In the genomic region with DNA sequence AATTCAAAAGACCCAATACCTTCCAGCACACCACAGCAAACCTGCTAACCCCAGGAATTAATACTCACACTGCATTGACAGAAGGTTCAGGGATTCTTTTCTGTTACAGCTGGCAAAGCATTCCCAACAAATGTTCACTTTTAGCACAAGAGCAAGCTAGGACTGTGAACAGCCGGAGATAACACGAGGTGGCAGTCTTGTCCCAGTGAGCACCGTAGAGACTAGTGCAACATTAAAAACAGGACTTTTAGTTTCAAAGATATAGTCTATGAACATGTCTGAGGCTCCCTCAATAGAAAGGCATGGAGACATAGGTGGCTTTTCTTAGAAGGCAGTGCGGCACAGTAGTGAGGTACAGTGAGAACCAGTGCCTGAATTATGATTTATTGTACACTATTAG, we compare ENCODE assay signal across 8 mouse cellular contexts. TPM values are rescaled to one million over a fixed set of nuclear protein-coding genes. Genes with fewer than 3 reads are reported as not detected.
DNase-seq lines count a peak whose midpoint lies in the region; ATAC-seq and TF ChIP-seq lines count a peak whose summit lies in the region.

No protein-coding gene starts in this region.

- no peak overlapping the region for H3K27ac ChIP-seq in gastrocnemius, adult 2 months

- TF ChIP-seq CTCF in gastrocnemius, adult 2 months (IDR thresholded peaks at IDR 0.05): peak; percentile 23; the same call in 1 of the 2 replicates

- no peak overlapping the region for H3K4me3 ChIP-seq in gastrocnemius, adult 2 months

- no peak for DNase-seq in gastrocnemius, adult 2 months
- DNase-seq in gastrocnemius, postnatal 14 days: no peak
- DNase-seq in layer of hippocampus, postnatal 14 days (ENCODE audit: low spot score in 2 of 2): peak; percentile 55 to 82
- DNase-seq in lung, postnatal 14 days: peak; percentile 24
- DNase-seq in gastrocnemius, adult 18-20 months (ENCODE audit: low spot score): no peak
- no peak for DNase-seq in cerebellum, adult 8-10 months
- DNase-seq in urinary bladder, postnatal 4 days (ENCODE audit: low spot score in 2 of 2): no peak

- ATAC-seq in frontal cortex, adult (ENCODE audit: low TSS enrichment): peak; percentile 92

- intact Hi-C loops in gastrocnemius, adult 2 months (cut with DNase I): loop anchor here (2.0 kb wide), 1 partner anchor 20 kb away; no protein-coding TSS in a partner anchor
- intact Hi-C loops in gastrocnemius, postnatal 14 days (cut with DNase I; ENCODE audit: low total_unique reads): no loop called here

RNA-seq across cellular contexts. Expression of gene Gm9958, which starts 38.2 kb away (rescaled TPM):
- total RNA-seq in gastrocnemius, adult 2 months (2021): under 1 TPM; 0.47 to 0.56 TPM
- total RNA-seq in gastrocnemius, postnatal 14 days (2021): under 1 TPM; 0.74 to 0.89 TPM
- total RNA-seq in layer of hippocampus, postnatal 14 days (2021): 1 to 10 TPM; 1.1 to 1.5 TPM
- total RNA-seq in gastrocnemius, adult 18-20 months (2021): under 1 TPM; 0.40 to 0.53 TPM

RNA-seq across cellular contexts. Expression of gene Ankrd17, which starts 38.8 kb away (rescaled TPM):
- 10 to 100 TPM; 48.2 to 55.3 TPM for total RNA-seq in gastrocnemius, adult 2 months (2021)
- total RNA-seq in gastrocnemius, postnatal 14 days (2021): 10 to 100 TPM; 45.3 to 45.6 TPM
- total RNA-seq in layer of hippocampus, postnatal 14 days (2021): 100 to 1,000 TPM; 106 to 110 TPM
- total RNA-seq in gastrocnemius, adult 18-20 months (2021): 10 to 100 TPM; 46.7 to 51.7 TPM

RNA-seq across cellular contexts. Expression of gene Alb, which starts 55.5 kb away (rescaled TPM):
- under 1 TPM in 1 of 2 experiments, not detected in 1; 0.14 TPM for total RNA-seq in gastrocnemius, adult 2 months (2021)
- under 1 TPM; 0.27 to 0.42 TPM for total RNA-seq in gastrocnemius, postnatal 14 days (2021)
- total RNA-seq in layer of hippocampus, postnatal 14 days (2021): not detected
- 10 to 100 TPM in 1 of 2 experiments, under 1 TPM in 1; 0.14 to 26.8 TPM for total RNA-seq in gastrocnemius, adult 18-20 months (2021)

Comparison
In these comparisons a context has a peak if more than half of its experiments do, and no peak if none do; other contexts are left out.
1. DNase-seq: peak in layer of hippocampus, postnatal 14 days (2 of 2) and lung, postnatal 14 days (single experiment); none in gastrocnemius, adult 2 months (single experiment), gastrocnemius, postnatal 14 days (single experiment), gastrocnemius, adult 18-20 months (single experiment), cerebellum, adult 8-10 months (single experiment) and urinary bladder, postnatal 4 days (0 of 2).